In the genomic region with DNA sequence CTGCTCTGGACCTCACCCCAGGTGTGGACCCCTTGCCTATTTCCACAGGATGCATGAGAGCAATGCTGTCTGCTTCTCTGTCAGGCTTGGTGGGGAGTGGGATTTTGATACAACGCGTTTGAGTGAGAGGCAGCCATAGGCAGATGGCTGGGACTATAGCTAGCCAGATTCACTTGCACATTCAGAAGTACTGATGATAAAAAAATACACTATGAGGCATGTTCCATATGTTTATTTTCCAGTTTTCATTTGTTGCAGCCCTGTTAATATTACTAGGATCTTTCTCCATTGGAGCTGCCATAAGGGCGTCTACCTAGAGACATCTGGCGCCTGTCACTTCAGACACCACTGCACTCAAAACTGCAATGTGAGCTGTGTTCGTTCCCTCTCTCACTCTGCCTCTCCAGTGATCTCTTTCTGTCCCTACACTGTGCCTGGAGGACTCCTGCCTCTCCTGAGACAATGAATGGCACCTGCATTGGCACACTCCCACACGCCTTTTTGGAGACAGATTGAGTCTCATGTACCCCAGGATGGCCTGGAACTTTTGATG, we compare ENCODE assay signal across 21 mouse cellular contexts.
"Had no signal": no experiment of that assay in that cellular context is flagged by ENCODE, and none has a peak within 500 bp of the region (broad histone marks: within the 10 kb centered on the region; RNA-seq: fewer than 3 reads in every experiment).

No protein-coding gene starts in this region.

- ATAC-seq: liver, postnatal 0 days; lung, postnatal 0 days; midbrain, embryonic 15.5 days had no signal

- H3K4me3 ChIP-seq: limb, embryonic 12.5 days; limb, embryonic 15.5 days; midbrain, embryonic 12.5 days; midbrain, embryonic 15.5 days; neural tube, embryonic 12.5 days; neural tube, embryonic 15.5 days; stomach, embryonic 15.5 days had no signal

- H3K4me2 ChIP-seq: limb, embryonic 12.5 days; limb, embryonic 15.5 days; liver, embryonic 11.5 days; lung, embryonic 14.5 days; midbrain, embryonic 12.5 days; midbrain, embryonic 15.5 days; neural tube, embryonic 12.5 days; neural tube, embryonic 15.5 days; stomach, embryonic 15.5 days had no signal

- H3K9me3 ChIP-seq: limb, embryonic 12.5 days; limb, embryonic 15.5 days; midbrain, embryonic 12.5 days; midbrain, embryonic 15.5 days; neural tube, embryonic 12.5 days; neural tube, embryonic 15.5 days; stomach, embryonic 15.5 days had no signal

- H3K4me1 ChIP-seq: midbrain, embryonic 12.5 days; stomach, embryonic 15.5 days had no signal

- H3K27me3 ChIP-seq: limb, embryonic 15.5 days; midbrain, embryonic 12.5 days; midbrain, embryonic 15.5 days; neural tube, embryonic 12.5 days; neural tube, embryonic 15.5 days; stomach, embryonic 15.5 days had no signal

- H3K9ac ChIP-seq: limb, embryonic 12.5 days; limb, embryonic 15.5 days; liver, embryonic 14.5 days; liver, postnatal 0 days; lung, embryonic 14.5 days; midbrain, embryonic 12.5 days; midbrain, embryonic 15.5 days; neural tube, embryonic 12.5 days; neural tube, embryonic 15.5 days; stomach, embryonic 15.5 days had no signal

- H3K36me3 ChIP-seq: limb, embryonic 12.5 days; limb, embryonic 15.5 days; midbrain, embryonic 12.5 days; midbrain, embryonic 15.5 days; neural tube, embryonic 12.5 days; neural tube, embryonic 15.5 days; stomach, embryonic 15.5 days had no signal

- DNase-seq: kidney, adult 18-20 months; kidney, adult 9 months; kidney, postnatal 14 days; kidney, postnatal 4 days; liver, postnatal 0 days; lung, embryonic 14.5 days; right cerebral cortex, adult 18-20 months; right cerebral cortex, postnatal 14 days; right cerebral cortex, postnatal 4 days; thymus, postnatal 25 days had no signal

- H3K27ac ChIP-seq: limb, embryonic 12.5 days; limb, embryonic 15.5 days; liver, embryonic 14.5 days; macrophage; midbrain, embryonic 12.5 days; midbrain, embryonic 15.5 days; neural tube, embryonic 12.5 days; neural tube, embryonic 15.5 days; stomach, embryonic 15.5 days had no signal
